Mouse (Mus musculus): ENCODE data around the gene Fam111a.

Fam111a gene

DNA sequence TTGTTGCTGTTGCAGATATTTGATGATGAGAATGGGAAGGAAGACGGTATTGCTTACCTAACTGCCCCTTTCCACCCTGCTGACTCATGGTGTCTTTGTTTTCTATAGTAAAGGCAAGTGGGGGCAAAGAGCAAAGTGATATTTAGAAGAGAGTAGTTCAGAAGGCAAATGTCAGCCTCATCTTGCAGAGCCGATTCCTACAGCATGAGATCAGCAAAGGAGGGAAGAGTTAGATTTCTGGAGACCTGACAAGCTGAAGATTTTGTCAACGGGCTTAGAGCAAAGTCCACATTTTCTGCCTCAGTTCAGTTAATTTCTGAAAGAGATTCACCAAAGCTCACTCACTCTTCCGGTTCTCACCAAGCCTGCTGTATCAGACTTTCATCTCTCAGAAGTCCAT is 87.6 kb downstream of the Fam111a start, which contains the start of gene Glyat:
Glyat (plus strand) TSS at position 133 of the 400 bp plus-strand sequence.
- DNase-seq (ENCODE audit: low spot score): no peak

DNA sequence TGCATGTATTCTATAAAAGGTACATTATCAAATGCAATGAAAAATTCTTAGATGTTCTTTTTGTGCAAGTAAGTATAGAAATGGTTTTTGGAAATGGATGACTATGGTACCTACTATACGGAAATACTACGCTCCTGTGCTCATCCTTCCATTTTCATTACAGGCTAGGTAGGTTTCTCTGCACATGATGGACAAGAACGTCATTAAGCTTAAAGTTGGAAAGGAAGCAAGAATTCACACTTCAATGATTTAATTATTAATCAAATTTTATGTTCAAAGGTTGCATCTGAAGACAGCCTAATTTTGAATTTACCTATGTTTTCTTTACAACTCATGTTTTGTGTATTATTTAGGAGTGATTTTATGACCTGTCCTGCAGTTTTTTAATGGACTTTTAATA is 88.7 kb downstream of the Fam111a start:
- DNase-seq (ENCODE audit: low spot score): no peak

DNA sequence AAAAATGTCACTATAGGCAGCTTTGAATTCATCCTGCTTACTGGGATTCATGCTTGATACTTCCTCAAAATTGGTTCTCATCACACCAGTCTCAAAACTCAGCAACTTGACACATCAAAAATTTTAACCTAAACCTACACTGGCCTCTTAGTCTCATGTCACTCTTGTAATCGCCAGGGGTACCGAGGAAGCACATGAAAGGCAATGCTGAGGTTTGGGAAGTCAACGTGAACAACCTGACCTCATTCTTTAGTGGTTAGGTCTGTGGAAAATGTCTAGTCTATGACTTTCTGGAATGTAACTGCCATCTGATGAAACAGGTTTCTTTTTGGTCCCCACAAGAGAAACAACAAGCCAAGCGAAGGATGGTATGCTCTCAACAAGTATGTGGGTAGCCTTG is 89.4 kb downstream of the Fam111a start:
- DNase-seq (ENCODE audit: low spot score): no peak

GRCm38 (mm10) chr19:12636863-12637262 is 91.3 kb downstream of the Fam111a start:
- no peak for DNase-seq (ENCODE audit: low spot score)

- no peak for DNase-seq (ENCODE audit: low spot score)
These were observed 92.5 kb downstream of the Fam111a start for GRCm38 (mm10) chr19:12638049-12638448.
